Mouse (Mus musculus) liver, adult 2 months (tissue): ENCODE results near the gene Gm45785. TPM values are rescaled to one million over a fixed set of nuclear protein-coding genes. Genes with fewer than 3 reads are reported as not detected.

Source experiments
- DNase-seq: peaks from one replicate; pipeline ENCODE4 v3.0.0-alpha.2; 2011; ENCODE audit warnings: low read depth, low spot score; ENCODE audit errors: extremely low read depth
- H3K27ac ChIP-seq: fragments of 200-500 bp; replicated peaks from 2 replicates; pipeline ENCODE4 v1.5.1; 2012; ENCODE audit warnings: low read depth, mild to moderate bottlenecking, control low read depth, inconsistent platforms, low read length; ENCODE audit not compliant: insufficient read depth
- H3K27me3 ChIP-seq: fragments of 200-500 bp; 2 replicates; pipeline ENCODE4 v1.6.1; 2012; ENCODE audit warnings: mild to moderate bottlenecking, moderate library complexity, low read length, inconsistent platforms; ENCODE audit not compliant: control insufficient read depth, insufficient read depth
- H3K36me3 ChIP-seq: fragments of 200-500 bp; 2 replicates; pipeline ENCODE4 v1.6.1; 2012; ENCODE audit warnings: low read length, inconsistent platforms; ENCODE audit not compliant: control insufficient read depth, insufficient read depth
- H3K4me1 ChIP-seq: fragments of 200-500 bp; 2 replicates; pipeline ENCODE4 v1.6.1; 2011; ENCODE audit warnings: low read length; ENCODE audit not compliant: control insufficient read depth, insufficient read depth
- H3K4me3 ChIP-seq: fragments of 200-500 bp; 2 replicates; pipeline ENCODE4 v1.5.1; 2011; ENCODE audit warnings: low read depth, mild to moderate bottlenecking, control low read depth, low read length, moderate library complexity; ENCODE audit not compliant: insufficient read depth
- H3K79me2 ChIP-seq: fragments of 200-500 bp; 2 replicates; pipeline ENCODE4 v1.6.1; 2012; ENCODE audit warnings: inconsistent platforms, mild to moderate bottlenecking, low read length, moderate library complexity; ENCODE audit not compliant: control insufficient read depth, insufficient read depth
- H3K9ac ChIP-seq: fragments of 200-500 bp; 2 replicates; pipeline ENCODE4 v1.6.1; 2012; ENCODE audit warnings: low read depth, mild to moderate bottlenecking, control low read depth, inconsistent platforms, low read length
- CTCF ChIP-seq: fragments of 200-500 bp; IDR thresholded peaks from 2 replicates; pipeline ENCODE4 v1.5.1; 2011; ENCODE audit warnings: low read depth, low read length, control low read depth
- POLR2A ChIP-seq: fragments of 200-500 bp; IDR thresholded peaks from 2 replicates; pipeline ENCODE4 v1.6.1; 2011; ENCODE audit warnings: low read length, control low read depth; ENCODE audit not compliant: insufficient read depth; ENCODE audit errors: extremely low read depth
- WGBS: fragments of 180-500 bp; shearing (Covaris S2); methylation state at CpG from one replicate; pipeline ENCODE4 v1.1.7; 2018; 5-methylcytosine and 5-hydroxymethylcytosine counted together
- polyA plus RNA-seq: library from polyadenylated mRNA; depleted of rRNA; stranded (reverse); fragments of >200 nt; gene quantifications from 2 replicates; pipeline ENCODE4 v1.2.3, GENCODE M21; 2012
- total RNA-seq: library from RNA; depleted of rRNA; stranded (reverse); fragments of >200 nt; gene quantifications from 2 replicates; pipeline ENCODE4 v1.2.3, GENCODE M21; 2014

The Gm45785 gene
- total and polyA plus RNA-seq, 2 experiments: 1.4 TPM; not detected in 1

DNA sequence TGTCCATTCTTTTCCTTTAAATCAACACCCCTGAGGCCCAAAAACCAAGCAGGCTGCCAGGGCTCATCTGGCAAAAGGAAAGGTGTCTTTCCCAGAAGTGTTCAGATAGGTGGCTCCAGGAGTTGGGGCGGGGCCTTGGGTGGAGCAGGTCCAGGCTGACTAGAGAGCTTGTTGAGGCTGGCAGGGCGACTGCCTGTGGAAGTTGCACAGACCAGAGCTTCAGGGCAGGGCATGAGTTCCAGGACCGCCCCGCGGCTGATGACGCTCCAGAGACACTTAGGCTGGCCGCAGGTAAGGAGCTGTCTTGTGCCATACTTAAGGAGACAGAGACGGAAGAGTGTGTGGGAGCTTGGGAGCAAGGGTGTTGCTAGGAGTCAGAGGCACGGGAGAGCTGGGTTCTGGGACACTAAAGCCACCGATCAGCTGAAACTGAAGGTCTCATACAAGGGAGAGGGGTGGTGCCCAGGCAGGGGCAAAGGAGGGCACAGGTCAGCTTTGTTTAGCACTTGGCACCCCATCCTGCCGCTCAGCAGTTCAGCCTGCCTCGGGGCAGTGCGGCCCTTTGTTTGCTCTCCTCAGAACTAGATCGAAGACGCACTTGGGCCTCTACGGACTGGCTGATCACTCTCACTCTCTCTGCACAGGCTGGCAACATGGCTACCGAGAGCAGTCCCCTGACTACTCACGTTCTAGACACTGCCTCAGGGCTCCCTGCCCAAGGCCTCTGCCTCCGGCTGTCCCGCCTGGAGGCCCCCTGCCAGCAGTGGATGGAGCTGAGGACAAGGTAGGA is 21.0 kb downstream of the Gm45785 start, which contains the start of gene Urah:
Urah (plus strand) TSS at position 51 of the 790 bp plus-strand sequence.
- peak within 1 kb of the TSS; percentile 77 for H3K4me3 ChIP-seq
- no peaks in the 10 kb centered on the region for H3K27me3 ChIP-seq
- peak; percentile 97 for DNase-seq
- peaks cover 20% of the 10 kb centered on the region for H3K36me3 ChIP-seq
- peaks cover 17% of the 10 kb centered on the region for H3K4me1 ChIP-seq
- peak within 1 kb of the TSS; percentile 90 for H3K9ac ChIP-seq
- no peak for TF ChIP-seq CTCF
- TF ChIP-seq POLR2A: peak; percentile 71; the same call in 1 of the 2 replicates
- peaks cover 3% of the 10 kb centered on the region; the same call in 1 of the 2 replicates for H3K79me2 ChIP-seq
- H3K27ac ChIP-seq: peak within 1 kb of the TSS; percentile 98
- WGBS: 20% methylated on average over 20 of the region's 20 CpGs

DNA sequence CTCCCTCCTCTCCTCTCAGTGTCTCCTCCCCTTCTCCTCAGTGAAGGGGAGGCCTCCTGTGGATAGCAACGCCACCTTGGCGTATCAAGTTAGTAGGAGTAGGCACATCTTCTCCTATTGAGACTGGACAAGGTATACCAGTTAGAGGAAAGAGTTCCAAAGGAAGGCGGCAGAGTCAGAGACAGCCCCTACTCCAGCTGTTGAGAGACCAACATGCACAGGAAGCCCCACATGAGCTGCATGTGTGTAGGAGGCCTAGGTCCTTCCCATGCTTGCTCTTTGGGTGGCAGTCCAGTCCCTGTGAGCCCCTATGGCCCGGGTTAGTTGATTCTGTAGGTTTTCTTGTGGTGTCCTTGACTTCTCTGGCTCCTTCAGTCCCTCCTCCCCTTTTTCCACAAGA is 22.8 kb downstream of the Gm45785 start:
- no peaks in the 10 kb centered on the region for H3K27me3 ChIP-seq
- H3K4me1 ChIP-seq: peaks cover 21% of the 10 kb centered on the region
- no peak overlapping the region for H3K4me3 ChIP-seq
- TF ChIP-seq POLR2A (no peak), CTCF (no peak)
- WGBS: 86% methylated on average over 4 of the region's 4 CpGs
- no peak for DNase-seq
- H3K27ac ChIP-seq: no peak overlapping the region
- H3K9ac ChIP-seq: no peak overlapping the region
- peaks cover 14% of the 10 kb centered on the region for H3K36me3 ChIP-seq
- peaks cover 3% of the 10 kb centered on the region; the same call in 1 of the 2 replicates for H3K79me2 ChIP-seq

DNA sequence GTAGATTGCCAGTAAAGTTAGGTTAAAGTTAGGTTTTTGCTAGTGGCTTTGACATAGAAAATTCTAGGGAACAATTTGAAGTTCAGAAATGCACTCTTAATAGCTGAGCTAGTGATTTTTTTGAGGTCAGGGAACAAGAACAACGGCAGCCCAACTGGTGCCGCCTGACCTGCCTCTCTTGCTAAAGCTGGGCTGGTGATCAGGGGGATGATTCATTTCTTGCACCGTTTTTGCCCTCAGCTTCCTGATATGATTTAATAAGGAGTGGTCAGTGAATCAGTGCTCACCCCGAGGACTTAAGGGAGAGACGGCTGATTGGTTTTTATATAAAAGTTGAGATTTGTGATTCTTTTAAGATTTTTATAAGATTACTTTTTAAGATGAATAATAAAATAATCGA is 24.7 kb downstream of the Gm45785 start:
- no peak overlapping the region for H3K4me3 ChIP-seq
- peaks cover 3% of the 10 kb centered on the region; the same call in 1 of the 2 replicates for H3K79me2 ChIP-seq
- no peak for DNase-seq
- 69% methylated on average over 6 of the region's 6 CpGs for WGBS
- TF ChIP-seq POLR2A: no peak
- no peak for TF ChIP-seq CTCF
- no peaks in the 10 kb centered on the region for H3K27me3 ChIP-seq
- no peak overlapping the region for H3K27ac ChIP-seq
- peaks cover 8% of the 10 kb centered on the region for H3K4me1 ChIP-seq
- no peaks in the 10 kb centered on the region for H3K36me3 ChIP-seq
- H3K9ac ChIP-seq: no peak overlapping the region

DNA sequence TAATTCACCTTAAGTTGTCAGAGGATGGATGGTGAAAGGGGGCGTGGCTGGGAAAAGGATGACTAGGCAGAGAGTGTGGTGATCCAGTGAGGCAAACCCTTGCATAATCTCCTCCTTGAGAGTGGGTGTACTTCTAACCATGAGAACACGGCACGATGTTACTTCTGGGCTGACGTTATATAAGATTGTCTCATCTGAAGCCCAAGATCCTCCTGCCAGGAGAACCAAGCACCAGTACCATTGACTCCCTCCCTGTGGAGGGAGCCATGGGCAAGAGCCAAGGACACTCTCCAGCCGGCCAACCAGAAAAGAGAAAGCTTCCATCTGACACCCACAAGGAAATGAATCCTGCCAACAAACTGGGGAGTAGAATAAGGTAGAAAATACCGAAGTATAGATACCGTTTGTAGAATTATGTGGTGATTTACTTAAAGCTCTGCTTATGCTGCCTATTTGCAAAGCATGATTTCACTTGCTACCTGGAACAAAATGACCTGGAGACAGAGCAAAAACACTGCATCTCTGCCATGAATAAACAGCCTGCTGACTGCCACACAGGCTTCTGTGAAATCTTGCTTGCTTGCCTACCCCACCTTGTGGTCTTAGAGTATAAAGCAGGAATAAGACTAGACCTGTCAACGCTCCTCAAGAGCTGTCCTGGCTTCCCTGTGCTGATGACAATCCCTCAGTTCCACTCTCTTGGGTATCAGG is 27.8 kb downstream of the Gm45785 start:
- DNase-seq: peak; percentile 68
- peak overlapping the region; percentile 26 for H3K27ac ChIP-seq
- 6% methylated on average over 8 of the region's 8 CpGs for WGBS

DNA sequence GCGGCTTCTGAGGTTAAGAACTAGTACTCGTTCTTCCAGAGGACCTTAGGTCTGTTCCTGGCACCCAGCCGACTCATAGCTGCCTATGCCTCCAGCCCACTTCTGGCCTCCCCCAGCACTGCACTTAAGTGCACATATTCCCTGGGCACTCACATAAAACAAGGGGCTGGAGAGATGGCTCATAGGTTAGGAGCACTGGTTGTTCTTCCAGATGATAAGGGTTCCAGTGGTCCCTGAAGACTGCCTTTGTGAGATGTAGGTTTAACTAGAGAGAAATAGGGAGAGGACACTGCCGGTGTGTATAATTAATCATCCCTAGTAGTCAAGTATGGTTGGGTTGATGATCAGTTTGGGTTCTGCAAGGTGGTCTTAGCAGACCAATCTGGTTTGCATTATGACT is 33.4 kb downstream of the Gm45785 start:
- WGBS: 92% methylated on average over 4 of the region's 4 CpGs

More for the DNA sequence above, 27.8 kb downstream of the Gm45785 start:
- no peaks in the 10 kb centered on the region for H3K36me3 ChIP-seq
- no peaks in the 10 kb centered on the region for H3K27me3 ChIP-seq
- no peak overlapping the region for H3K9ac ChIP-seq
- TF ChIP-seq CTCF: peak; percentile 35; the same call in 1 of the 2 replicates
- no peak for TF ChIP-seq POLR2A
- peak overlapping the region; percentile 5; the same call in 1 of the 2 replicates for H3K4me3 ChIP-seq
- peaks cover 8% of the 10 kb centered on the region for H3K4me1 ChIP-seq
- H3K79me2 ChIP-seq: no peaks in the 10 kb centered on the region

More for the DNA sequence above, 33.4 kb downstream of the Gm45785 start:
- Histone ChIP-seq H3K79me2 (no peaks in the 10 kb centered on the region), H3K27ac (no peak overlapping the region), H3K36me3 (no peaks in the 10 kb centered on the region), H3K9ac (no peak overlapping the region), H3K27me3 (no peaks in the 10 kb centered on the region), H3K4me3 (no peak overlapping the region), H3K4me1 (peaks cover 3% of the 10 kb centered on the region; the same call in 1 of the 2 replicates)
- no peak for DNase-seq
- TF ChIP-seq CTCF (no peak), POLR2A (no peak)
